Mouse (Mus musculus) hindbrain, embryonic 10.5 days (tissue): ENCODE measurements around the gene Mrc1. TPM values are rescaled to one million over a fixed set of nuclear protein-coding genes. Genes with fewer than 3 reads are reported as not detected.

ENCODE experiments used
- DNase-seq: peaks from one replicate; pipeline ENCODE4 v3.0.0-alpha.2; 2017; ENCODE audit warnings: low spot score
- H3K27ac ChIP-seq: fragments of 300-500 bp; sonication (generic); 2 replicates; pipeline ENCODE4 v1.5.1; 2016; ENCODE audit warnings: mild to moderate bottlenecking, moderate library complexity
- H3K27me3 ChIP-seq: fragments of 300-500 bp; sonication (generic); 2 replicates; pipeline ENCODE4 v1.6.1; 2016; ENCODE audit warnings: mild to moderate bottlenecking; ENCODE audit not compliant: poor library complexity, insufficient read depth, severe bottlenecking
- H3K36me3 ChIP-seq: fragments of 300-500 bp; sonication (generic); 2 replicates; pipeline ENCODE4 v1.6.1; 2016; ENCODE audit warnings: mild to moderate bottlenecking, moderate library complexity
- H3K4me1 ChIP-seq: fragments of 300-500 bp; sonication (generic); replicated peaks from 2 replicates; pipeline ENCODE4 v1.6.1; 2016; ENCODE audit warnings: mild to moderate bottlenecking
- H3K4me3 ChIP-seq: fragments of 300-500 bp; sonication (generic); 2 replicates; pipeline ENCODE4 v1.5.1; 2016; ENCODE audit warnings: mild to moderate bottlenecking, moderate library complexity
- H3K9me3 ChIP-seq: fragments of 300-500 bp; sonication (generic); 2 replicates; pipeline ENCODE4 v1.6.1; 2016; ENCODE audit warnings: mild to moderate bottlenecking, moderate library complexity
- WGBS: fragments of 180-500 bp; shearing (Covaris S2); methylation state at CpG from one replicate; pipeline ENCODE4 v1.1.7; 2016; 5-methylcytosine and 5-hydroxymethylcytosine counted together
- polyA plus RNA-seq: library from polyadenylated mRNA; unstranded; fragments of >200 nt; fragmentation: Nextera tagmentation; extraction: Ambion mirVana; gene quantifications from 2 replicates; pipeline ENCODE4 v1.2.1, GENCODE M21; 2016

Mrc1 gene
- polyA plus RNA-seq, 1 experiment from 2014 or later, result 3.8 TPM

GRCm38 (mm10) chr2:14218126-14218525 is 11.1 kb upstream of the Mrc1 start:
- Histone ChIP-seq H3K27me3 (no peaks in the 10 kb centered on the region), H3K4me1 (peaks cover 11% of the 10 kb centered on the region), H3K9me3 (no peaks in the 10 kb centered on the region), H3K4me3 (no peak overlapping the region), H3K27ac (no peak overlapping the region), H3K36me3 (no peaks in the 10 kb centered on the region)
- DNase-seq, result no peak
- 81% methylated on average over 6 of the region's 6 CpGs for WGBS

- Histone ChIP-seq H3K27ac (no peak overlapping the region), H3K4me1 (0 out of 2 replicates have a peak, but pooled peaks cover 4% of the 10 kb centered on the region), H3K9me3 (no peaks in the 10 kb centered on the region), H3K27me3 (no peaks in the 10 kb centered on the region), H3K36me3 (no peaks in the 10 kb centered on the region), H3K4me3 (no peak overlapping the region)
- DNase-seq, result no peak
- 78% methylated on average over 4 of the region's 4 CpGs for WGBS
Observed at GRCm38 (mm10) chr2:14224387-14224786, 4.8 kb upstream of the Mrc1 start.

GRCm38 (mm10) chr2:14228495-14228894 is 697 bp upstream of the Mrc1 start:
- H3K27ac ChIP-seq, result no peak overlapping the region
- no peaks in the 10 kb centered on the region for H3K4me1 ChIP-seq
- no peaks in the 10 kb centered on the region for H3K27me3 ChIP-seq
- no peaks in the 10 kb centered on the region for H3K9me3 ChIP-seq
- DNase-seq, result no peak
- no peaks in the 10 kb centered on the region for H3K36me3 ChIP-seq
- whole genome bisulfite sequencing, result 83% methylated on average over 6 of the region's 6 CpGs
- H3K4me3 ChIP-seq, result no peak overlapping the region

DNA sequence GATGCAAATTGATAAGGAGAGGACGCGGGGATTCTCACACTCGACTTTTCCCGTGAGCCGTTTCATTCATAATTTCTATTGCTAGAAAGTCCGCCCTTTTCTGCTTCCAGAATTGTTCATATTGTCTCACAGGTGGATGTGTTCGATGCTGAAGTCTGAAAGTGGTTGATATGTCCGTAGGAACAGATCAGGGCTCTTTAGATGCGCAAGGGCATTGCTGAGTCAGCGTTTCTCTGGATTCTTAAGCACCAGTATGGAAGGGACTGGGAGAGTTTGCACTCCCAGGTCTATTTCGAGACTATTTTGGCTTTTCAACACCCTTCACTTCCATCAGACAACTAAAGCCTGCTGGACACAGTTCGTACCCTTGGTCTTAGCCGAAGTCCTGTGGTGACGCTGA is 787 bp downstream of the Mrc1 start:
- no peaks in the 10 kb centered on the region for H3K9me3 ChIP-seq
- no peaks in the 10 kb centered on the region for H3K27me3 ChIP-seq
- H3K27ac ChIP-seq, result no peak overlapping the region
- H3K4me1 ChIP-seq, result no peaks in the 10 kb centered on the region
- H3K36me3 ChIP-seq, result no peaks in the 10 kb centered on the region
- DNase-seq, result no peak
- WGBS, result 87% methylated on average over 14 of the region's 14 CpGs
- H3K4me3 ChIP-seq, result no peak overlapping the region

GRCm38 (mm10) chr2:14232897-14233296 is 3.7 kb downstream of the Mrc1 start:
- no peaks in the 10 kb centered on the region for H3K27me3 ChIP-seq
- H3K9me3 ChIP-seq, result no peaks in the 10 kb centered on the region
- H3K36me3 ChIP-seq, result no peaks in the 10 kb centered on the region
- no peaks in the 10 kb centered on the region for H3K4me1 ChIP-seq
- no peak overlapping the region for H3K27ac ChIP-seq
- no peak overlapping the region for H3K4me3 ChIP-seq
- 90% methylated on average over 1 of the region's 1 CpGs for WGBS
- no peak for DNase-seq

GRCm38 (mm10) chr2:14233983-14234382 is 4.8 kb downstream of the Mrc1 start:
- H3K27me3 ChIP-seq, result no peaks in the 10 kb centered on the region
- WGBS, result 78% methylated on average over 2 of the region's 2 CpGs
- DNase-seq, result no peak
- peaks cover under 1% of the 10 kb centered on the region; the same call in 1 of the 2 replicates for H3K4me1 ChIP-seq
- no peaks in the 10 kb centered on the region for H3K9me3 ChIP-seq
- H3K27ac ChIP-seq, result no peak overlapping the region
- H3K4me3 ChIP-seq, result no peak overlapping the region
- no peaks in the 10 kb centered on the region for H3K36me3 ChIP-seq

DNA sequence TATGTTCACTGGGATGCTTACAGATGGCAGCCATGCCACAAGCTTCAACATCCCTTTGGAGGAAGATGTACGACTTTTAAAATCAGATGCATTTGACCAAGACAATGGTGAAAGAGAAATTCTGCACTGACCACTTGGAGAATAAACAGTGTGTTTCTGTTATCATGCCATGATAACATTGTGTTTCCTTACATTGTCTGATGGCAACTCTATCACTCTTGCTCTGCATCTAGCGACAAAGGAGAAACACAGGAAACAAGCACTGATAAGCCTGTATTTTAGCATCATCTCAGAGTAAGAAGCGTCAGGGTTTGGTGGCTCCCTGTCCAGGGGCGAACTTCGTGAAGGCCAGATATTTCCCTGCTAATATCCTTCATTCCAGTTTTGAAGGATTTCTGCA is 6.1 kb downstream of the Mrc1 start:
- Histone ChIP-seq H3K36me3 (no peaks in the 10 kb centered on the region), H3K27me3 (no peaks in the 10 kb centered on the region), H3K27ac (no peak overlapping the region), H3K9me3 (no peaks in the 10 kb centered on the region), H3K4me1 (peaks cover 4% of the 10 kb centered on the region; the same call in 1 of the 2 replicates), H3K4me3 (no peak overlapping the region)
- DNase-seq, result no peak
- 94% methylated on average over 5 of the region's 5 CpGs for WGBS

- Histone ChIP-seq H3K27ac (no peak overlapping the region), H3K27me3 (no peaks in the 10 kb centered on the region), H3K9me3 (no peaks in the 10 kb centered on the region), H3K4me1 (peaks cover 4% of the 10 kb centered on the region; the same call in 1 of the 2 replicates), H3K4me3 (no peak overlapping the region), H3K36me3 (no peaks in the 10 kb centered on the region)
- 94% methylated on average over 4 of the region's 4 CpGs for WGBS
- DNase-seq, result no peak
Observed at GRCm38 (mm10) chr2:14236920-14237319, 7.7 kb downstream of the Mrc1 start.

DNA sequence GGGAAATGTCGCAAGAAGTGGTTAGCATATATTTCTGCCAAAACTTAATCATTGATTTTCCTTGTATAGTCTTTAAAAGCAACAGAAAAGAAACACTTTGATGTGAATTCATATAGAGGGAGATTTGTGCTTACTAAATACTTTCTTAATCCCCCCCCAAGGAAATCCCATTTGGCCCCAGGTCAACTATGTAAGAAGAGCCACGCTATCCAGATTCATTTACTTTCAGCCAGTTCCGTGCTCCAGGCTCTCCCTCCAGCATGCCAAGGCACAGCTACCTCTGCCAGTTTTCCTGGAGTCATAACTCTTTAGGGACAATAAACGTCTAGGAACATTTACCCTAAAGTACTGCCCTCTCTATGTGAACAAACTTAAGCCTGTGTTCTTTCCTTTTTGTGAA is 8.5 kb downstream of the Mrc1 start:
- WGBS, result 79% methylated on average over 4 of the region's 4 CpGs
- H3K9me3 ChIP-seq, result no peaks in the 10 kb centered on the region
- no peaks in the 10 kb centered on the region for H3K36me3 ChIP-seq
- no peaks in the 10 kb centered on the region for H3K27me3 ChIP-seq
- no peak for DNase-seq
- H3K27ac ChIP-seq, result no peak overlapping the region
- H3K4me1 ChIP-seq, result peaks cover 4% of the 10 kb centered on the region; the same call in 1 of the 2 replicates
- no peak overlapping the region for H3K4me3 ChIP-seq

GRCm38 (mm10) chr2:14239151-14239550 is 10.0 kb downstream of the Mrc1 start:
- Histone ChIP-seq H3K4me1 (peaks cover 4% of the 10 kb centered on the region; the same call in 1 of the 2 replicates), H3K27ac (no peak overlapping the region), H3K4me3 (no peak overlapping the region), H3K9me3 (no peaks in the 10 kb centered on the region), H3K27me3 (no peaks in the 10 kb centered on the region), H3K36me3 (no peaks in the 10 kb centered on the region)
- WGBS, result 55% methylated on average over 5 of the region's 5 CpGs
- no peak for DNase-seq

- no peak for DNase-seq
- no peak overlapping the region for H3K4me3 ChIP-seq
- H3K4me1 ChIP-seq, result peaks cover 1% of the 10 kb centered on the region; the same call in 1 of the 2 replicates
- 91% methylated on average over 5 of the region's 5 CpGs for WGBS
- H3K9me3 ChIP-seq, result no peaks in the 10 kb centered on the region
- no peak overlapping the region for H3K27ac ChIP-seq
- H3K27me3 ChIP-seq, result no peaks in the 10 kb centered on the region
- no peaks in the 10 kb centered on the region for H3K36me3 ChIP-seq
Observed at GRCm38 (mm10) chr2:14244157-14244556, 15.0 kb downstream of the Mrc1 start.

DNA sequence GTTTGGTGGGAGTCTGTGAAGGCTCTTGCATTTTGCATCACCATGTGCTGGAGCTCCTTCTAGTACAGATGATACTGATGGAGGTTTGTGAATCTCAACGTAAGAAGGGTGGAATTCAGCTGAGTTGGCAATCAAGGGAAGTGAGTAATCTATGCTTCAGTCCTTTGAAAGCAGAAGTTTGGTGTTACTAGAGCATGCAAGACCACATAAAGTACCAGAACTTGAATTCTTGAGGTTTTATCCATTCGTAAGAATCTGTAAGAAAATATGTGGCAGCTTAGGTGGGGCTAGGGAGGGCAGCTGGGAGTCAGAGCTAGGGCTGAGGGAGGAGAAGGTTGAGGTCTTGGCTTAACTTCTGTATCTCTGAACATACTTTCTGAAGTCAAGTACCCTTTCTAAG is 15.5 kb downstream of the Mrc1 start:
- no peak for DNase-seq
- H3K9me3 ChIP-seq, result no peaks in the 10 kb centered on the region
- no peak overlapping the region for H3K4me3 ChIP-seq
- no peaks in the 10 kb centered on the region for H3K4me1 ChIP-seq
- 86% methylated on average over 2 of the region's 2 CpGs for WGBS
- H3K36me3 ChIP-seq, result no peaks in the 10 kb centered on the region
- H3K27ac ChIP-seq, result no peak overlapping the region
- no peaks in the 10 kb centered on the region for H3K27me3 ChIP-seq

- Histone ChIP-seq H3K27me3 (no peaks in the 10 kb centered on the region), H3K4me3 (no peak overlapping the region), H3K27ac (no peak overlapping the region), H3K9me3 (no peaks in the 10 kb centered on the region), H3K4me1 (no peaks in the 10 kb centered on the region), H3K36me3 (no peaks in the 10 kb centered on the region)
- WGBS, result 82% methylated on average over 3 of the region's 3 CpGs
- DNase-seq, result no peak
Observed at GRCm38 (mm10) chr2:14249839-14250564, 20.8 kb downstream of the Mrc1 start.

DNA sequence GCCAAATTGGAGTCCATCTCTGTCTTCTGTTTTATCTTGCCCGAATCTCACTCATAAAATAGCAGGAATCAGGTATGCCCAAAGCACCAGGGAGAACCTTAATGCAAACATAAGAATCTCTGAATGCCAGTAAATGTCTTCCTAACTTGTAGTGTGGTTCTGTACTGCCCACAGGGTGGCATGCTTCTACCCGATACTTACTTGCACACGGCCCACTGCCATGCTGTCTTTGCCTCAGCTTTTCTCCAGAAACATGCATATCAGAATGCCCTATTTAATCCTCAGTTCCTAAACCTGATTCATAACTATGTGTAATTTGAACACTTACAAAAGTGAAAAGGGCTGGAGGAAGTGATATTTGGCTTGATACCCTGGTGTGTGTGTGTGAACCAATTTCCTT is 22.7 kb downstream of the Mrc1 start:
- 84% methylated on average over 3 of the region's 3 CpGs for WGBS
- DNase-seq, result no peak
- Histone ChIP-seq H3K4me1 (no peaks in the 10 kb centered on the region), H3K27me3 (no peaks in the 10 kb centered on the region), H3K4me3 (no peak overlapping the region), H3K9me3 (no peaks in the 10 kb centered on the region), H3K27ac (no peak overlapping the region), H3K36me3 (no peaks in the 10 kb centered on the region)
